Mouse (Mus musculus) liver, embryonic 18 days (tissue): Measurements from ENCODE around the gene Aff1. TPM values are rescaled to one million over a fixed set of nuclear protein-coding genes. Genes with fewer than 3 reads are reported as not detected.

Experiments used
- polyA plus RNA-seq: library from polyadenylated mRNA; depleted of rRNA; stranded (reverse); fragments of >200 nt; gene quantifications from 2 replicates; pipeline ENCODE4 v1.2.3, GENCODE M21; 2012; rRNA removed

The Aff1 gene
- 3.3 and 4.1 TPM in 2 replicates for polyA plus RNA-seq

GRCm38 (mm10) chr5:103691624-103692530, at the start of gene Aff1:
Gene Aff1, plus strand, starts transcription at chr5:103692374.

GRCm38 (mm10) chr5:103655346-103656118, 36.6 kb upstream of the Aff1 start, which contains the start of gene 1700016H13Rik:
Gene 1700016H13Rik, minus strand, starts transcription at chr5:103656010.

Other genes with a start within 250 kb of the Aff1 start
- 0.10 and 0.11 TPM in 2 replicates for gene Slc10a6, start 63.0 kb upstream of the Aff1 start, polyA plus RNA-seq
- gene 1700016H13Rik, start 36.4 kb upstream of the Aff1 start, polyA plus RNA-seq, result 0.02 and 0.04 TPM in 2 replicates
- 1.5 and 1.6 TPM in 2 replicates for gene Klhl8, start 218.9 kb downstream of the Aff1 start, polyA plus RNA-seq